Mouse (Mus musculus): ENCODE measurements around the gene Klk1b4.
"Not testable (repeated sequence)": the region's sequence is repeated elsewhere in the genome, so short reads cannot be mapped to it uniquely, and the experiment has no call there.

Gene Klk1b4

GRCm38 (mm10) chr7:44207135-44207534, at the start of gene Klk1b4:
TSS of gene Klk1b4 (plus strand) at chr7:44207435.
- DNase-seq (ENCODE audit: low spot score): not testable (repeated sequence)

- DNase-seq (ENCODE audit: low spot score): no peak
These were observed 27.8 kb upstream of the Klk1b4 start for GRCm38 (mm10) chr7:44179299-44180045.

GRCm38 (mm10) chr7:44186516-44186915, 20.7 kb upstream of the Klk1b4 start:
- DNase-seq (ENCODE audit: low spot score): not testable (repeated sequence)

- not testable (repeated sequence) for DNase-seq (ENCODE audit: low spot score)
These were observed 19.3 kb upstream of the Klk1b4 start, which contains the start of gene Klk1b24 for GRCm38 (mm10) chr7:44187936-44188335. TSS of gene Klk1b24 (plus strand) at chr7:44188236.

- DNase-seq (ENCODE audit: low spot score): not testable (repeated sequence)
These were observed 13.8 kb upstream of the Klk1b4 start for GRCm38 (mm10) chr7:44193466-44193865.

GRCm38 (mm10) chr7:44197891-44198290, 9.3 kb upstream of the Klk1b4 start, which contains the start of gene Klk1b3:
TSS of gene Klk1b3 (plus strand) at chr7:44198191.
- DNase-seq (ENCODE audit: low spot score): no peak

- no peak for DNase-seq (ENCODE audit: low spot score)
These were observed 1.1 kb downstream of the Klk1b4 start for GRCm38 (mm10) chr7:44208307-44208706.

GRCm38 (mm10) chr7:44215645-44216044, 8.4 kb downstream of the Klk1b4 start, which contains the start of gene Klk1b5:
TSS of gene Klk1b5 (plus strand) at chr7:44215945.
- DNase-seq (ENCODE audit: low spot score): no peak

GRCm38 (mm10) chr7:44221601-44222000, 14.4 kb downstream of the Klk1b4 start:
- DNase-seq (ENCODE audit: low spot score): not testable (repeated sequence)

GRCm38 (mm10) chr7:44222335-44222734, 15.1 kb downstream of the Klk1b4 start:
- DNase-seq (ENCODE audit: low spot score): not testable (repeated sequence)

- no peak for DNase-seq (ENCODE audit: low spot score)
These were observed 17.8 kb downstream of the Klk1b4 start, which contains the start of gene Klk1 for GRCm38 (mm10) chr7:44225076-44225475. TSS of gene Klk1 (plus strand) at chr7:44225360.

- no peak for DNase-seq (ENCODE audit: low spot score)
These were observed 28.7 kb downstream of the Klk1b4 start, which contains the start of gene Gm36864 for GRCm38 (mm10) chr7:44235909-44236308. TSS of gene Gm36864 (plus strand) at chr7:44236177.

- DNase-seq (ENCODE audit: low spot score): no peak
These were observed 32.7 kb downstream of the Klk1b4 start for GRCm38 (mm10) chr7:44239913-44240312.

GRCm38 (mm10) chr7:44240712-44241111, 33.5 kb downstream of the Klk1b4 start:
- DNase-seq (ENCODE audit: low spot score): no peak

- no peak for DNase-seq (ENCODE audit: low spot score)
These were observed 33.9 kb downstream of the Klk1b4 start for GRCm38 (mm10) chr7:44241163-44241562.

GRCm38 (mm10) chr7:44244080-44244479, 36.8 kb downstream of the Klk1b4 start:
- no peak for DNase-seq (ENCODE audit: low spot score)

- DNase-seq (ENCODE audit: low spot score): peak; percentile 86
These were observed 39.1 kb downstream of the Klk1b4 start, which contains the start of the genes 1700028J19Rik and 2410002F23Rik for GRCm38 (mm10) chr7:44246055-44246983. TSS of gene 1700028J19Rik (minus strand) at chr7:44246695. TSS of gene 2410002F23Rik (plus strand) at chr7:44246722.

- peak; percentile 34 for DNase-seq (ENCODE audit: low spot score)
These were observed 39.8 kb downstream of the Klk1b4 start for GRCm38 (mm10) chr7:44246984-44247470.

- DNase-seq (ENCODE audit: low spot score): no peak
These were observed 40.7 kb downstream of the Klk1b4 start for GRCm38 (mm10) chr7:44247971-44248370.

- no peak for DNase-seq (ENCODE audit: low spot score)
These were observed 42.0 kb downstream of the Klk1b4 start for GRCm38 (mm10) chr7:44249248-44249647.

GRCm38 (mm10) chr7:44250732-44251275, 43.6 kb downstream of the Klk1b4 start:
- not testable (repeated sequence) for DNase-seq (ENCODE audit: low spot score)
